Mouse (Mus musculus) ES-Bruce4 (cell line): ENCODE results near the gene Bloc1s6. TPM values are rescaled to one million over a fixed set of nuclear protein-coding genes. Genes with fewer than 3 reads are reported as not detected.

Experiments used
- H3K27ac ChIP-seq: 2 replicates; pipeline ENCODE4 v1.5.1; 2012; ENCODE audit warnings: low read length, inconsistent platforms; ENCODE audit not compliant: insufficient read depth
- H3K27me3 ChIP-seq: 2 replicates; pipeline ENCODE4 v1.6.1; 2012; ENCODE audit warnings: mild to moderate bottlenecking, low read length, inconsistent platforms; ENCODE audit not compliant: control insufficient read depth, poor library complexity, insufficient read depth, severe bottlenecking
- H3K36me3 ChIP-seq: 2 replicates; pipeline ENCODE4 v1.6.1; 2012; ENCODE audit warnings: inconsistent platforms, mild to moderate bottlenecking, low read length, moderate library complexity; ENCODE audit not compliant: control insufficient read depth, poor library complexity, insufficient read depth, severe bottlenecking
- H3K4me1 ChIP-seq: one replicate; pipeline ENCODE4 v1.8.1; 2011; ENCODE audit warnings: low read length; ENCODE audit not compliant: control insufficient read depth, insufficient read depth
- H3K4me3 ChIP-seq: 2 replicates; pipeline ENCODE4 v1.5.1; 2011; ENCODE audit warnings: low read depth, mild to moderate bottlenecking, low read length
- H3K9ac ChIP-seq: 2 replicates; pipeline ENCODE4 v1.6.1; 2012; ENCODE audit warnings: low read depth, mild to moderate bottlenecking, inconsistent platforms; ENCODE audit not compliant: poor library complexity, severe bottlenecking
- H3K9me3 ChIP-seq: replicated peaks from 2 replicates; pipeline ENCODE4 v1.6.1; 2012; ENCODE audit warnings: mild to moderate bottlenecking, low read length, inconsistent platforms; ENCODE audit not compliant: control insufficient read depth, poor library complexity, insufficient read depth, severe bottlenecking
- CTCF ChIP-seq: IDR thresholded peaks from one replicate; pipeline ENCODE4 v1.8.1; 2011; ENCODE audit warnings: low read depth, low read length
- EP300 ChIP-seq: IDR thresholded peaks from 2 replicates; pipeline ENCODE4 v1.6.1; 2011; ENCODE audit warnings: low read depth, low read length; ENCODE audit not compliant: insufficient read depth
- POLR2A ChIP-seq: IDR thresholded peaks from one replicate; pipeline ENCODE4 v1.8.1; 2011; ENCODE audit warnings: low read length; ENCODE audit not compliant: insufficient read depth
- polyA plus RNA-seq: library from polyadenylated mRNA; stranded (reverse); fragments of >200 nt; gene quantifications from 2 replicates; pipeline ENCODE4 v1.2.4, GENCODE M21; 2011; ENCODE audit warnings: low read depth; ENCODE audit not compliant: missing spikeins, insufficient read depth, insufficient read length

Gene Bloc1s6
- polyA plus RNA-seq, 1 experiment: 34.8 TPM

GRCm38 (mm10) chr2:122704572-122704971 is 33.7 kb upstream of the Bloc1s6 start:
- no peak overlapping the region for H3K9ac ChIP-seq
- H3K4me1 ChIP-seq: no peaks in the 10 kb centered on the region
- H3K36me3 ChIP-seq: no peaks in the 10 kb centered on the region
- no peaks in the 10 kb centered on the region for H3K9me3 ChIP-seq
- no peak overlapping the region for H3K4me3 ChIP-seq
- no peak for TF ChIP-seq CTCF
- TF ChIP-seq POLR2A: no peak
- no peak for TF ChIP-seq EP300
- H3K27ac ChIP-seq: no peak overlapping the region
- H3K27me3 ChIP-seq: peaks cover 2% of the 10 kb centered on the region

GRCm38 (mm10) chr2:122708080-122708479 is 30.2 kb upstream of the Bloc1s6 start:
- Histone ChIP-seq H3K27me3 (no peaks in the 10 kb centered on the region; the same call in 1 of the 2 replicates), H3K36me3 (no peaks in the 10 kb centered on the region), H3K27ac (no peak overlapping the region), H3K9ac (no peak overlapping the region), H3K4me3 (no peak overlapping the region), H3K9me3 (no peaks in the 10 kb centered on the region), H3K4me1 (no peaks in the 10 kb centered on the region)
- TF ChIP-seq CTCF (no peak), EP300 (no peak), POLR2A (no peak)

GRCm38 (mm10) chr2:122709156-122709555 is 29.1 kb upstream of the Bloc1s6 start:
- no peak for TF ChIP-seq EP300
- no peak for TF ChIP-seq CTCF
- no peak for TF ChIP-seq POLR2A
- no peaks in the 10 kb centered on the region for H3K9me3 ChIP-seq
- no peak overlapping the region for H3K9ac ChIP-seq
- no peaks in the 10 kb centered on the region for H3K36me3 ChIP-seq
- no peaks in the 10 kb centered on the region for H3K4me1 ChIP-seq
- H3K27me3 ChIP-seq: no peaks in the 10 kb centered on the region
- H3K4me3 ChIP-seq: no peak overlapping the region
- no peak overlapping the region for H3K27ac ChIP-seq

- TF ChIP-seq POLR2A (no peak), CTCF (no peak), EP300 (no peak)
- Histone ChIP-seq H3K4me3 (no peak overlapping the region), H3K27me3 (no peaks in the 10 kb centered on the region), H3K4me1 (no peaks in the 10 kb centered on the region), H3K36me3 (no peaks in the 10 kb centered on the region), H3K9ac (no peak overlapping the region), H3K9me3 (no peaks in the 10 kb centered on the region), H3K27ac (no peak overlapping the region)
These were observed 26.4 kb upstream of the Bloc1s6 start for GRCm38 (mm10) chr2:122711911-122712310.

- H3K9ac ChIP-seq: no peak overlapping the region
- no peaks in the 10 kb centered on the region for H3K27me3 ChIP-seq
- TF ChIP-seq EP300: no peak
- TF ChIP-seq POLR2A: no peak
- TF ChIP-seq CTCF: no peak
- no peaks in the 10 kb centered on the region for H3K9me3 ChIP-seq
- H3K27ac ChIP-seq: no peak overlapping the region
- no peaks in the 10 kb centered on the region for H3K36me3 ChIP-seq
- no peak overlapping the region for H3K4me3 ChIP-seq
- no peaks in the 10 kb centered on the region for H3K4me1 ChIP-seq
These were observed 25.5 kb upstream of the Bloc1s6 start for GRCm38 (mm10) chr2:122712848-122713247.

- TF ChIP-seq EP300 (no peak), CTCF (no peak), POLR2A (no peak)
- Histone ChIP-seq H3K4me3 (no peak overlapping the region), H3K27ac (no peak overlapping the region), H3K9ac (no peak overlapping the region), H3K27me3 (no peaks in the 10 kb centered on the region), H3K9me3 (no peaks in the 10 kb centered on the region), H3K4me1 (no peaks in the 10 kb centered on the region), H3K36me3 (no peaks in the 10 kb centered on the region)
These were observed 23.1 kb upstream of the Bloc1s6 start for GRCm38 (mm10) chr2:122715148-122715692.
